Mouse (Mus musculus): ENCODE results near the gene Rex1bd. TPM values are rescaled to one million over a fixed set of nuclear protein-coding genes. Genes with fewer than 3 reads are reported as not detected.
"Not testable (repeated sequence)": the region's sequence is repeated elsewhere in the genome, so short reads cannot be mapped to it uniquely, and the experiment has no call there.

The Rex1bd gene
- polyA plus RNA-seq, 1 experiment from 2014 or later, result 125 TPM

GRCm38 (mm10) chr8:70527512-70528181, 21.1 kb upstream of the Rex1bd start, which contains the start of the genes Fkbp8 and Kxd1:
TSS of gene Fkbp8 (plus strand) at chr8:70527724.
TSS of gene Kxd1 (minus strand) at chr8:70527956.
- H3K4me2 ChIP-seq, result peak within 1 kb of the TSS; percentile 68
- no peaks in the 10 kb centered on the region for H3K9me3 ChIP-seq
- WGBS, result under 1% methylated on average over 61 of the region's 61 CpGs
- peak within 1 kb of the TSS; percentile 90 for H3K27ac ChIP-seq
- ATAC-seq (ENCODE audit: insufficient read depth, low FRiP score, low read depth), result peak; percentile 89
- peak within 1 kb of the TSS; percentile 92 for H3K9ac ChIP-seq
- peaks cover 25% of the 10 kb centered on the region for H3K4me1 ChIP-seq
- H3K36me3 ChIP-seq, result peaks cover 20% of the 10 kb centered on the region
- H3K4me3 ChIP-seq (replicated peaks), result peak within 1 kb of the TSS; percentile 89
- H3K27me3 ChIP-seq (replicated peaks), result no peaks in the 10 kb centered on the region

- Histone ChIP-seq H3K9me3 (no peaks in the 10 kb centered on the region), H3K27ac (peak overlapping the region; percentile 90), H3K4me3 (replicated peaks) (peak overlapping the region; percentile 89), H3K9ac (peak overlapping the region; percentile 92; the same call in 1 of the 2 replicates), H3K4me1 (peaks cover 29% of the 10 kb centered on the region), H3K36me3 (peaks cover 14% of the 10 kb centered on the region), H3K4me2 (peak overlapping the region; percentile 68), H3K27me3 (replicated peaks) (no peaks in the 10 kb centered on the region)
- 2% methylated on average over 8 of the region's 8 CpGs for WGBS
- no peak for ATAC-seq (ENCODE audit: insufficient read depth, low FRiP score, low read depth)
Observed at GRCm38 (mm10) chr8:70527111-70527511, 20.6 kb upstream of the Rex1bd start.

DNA sequence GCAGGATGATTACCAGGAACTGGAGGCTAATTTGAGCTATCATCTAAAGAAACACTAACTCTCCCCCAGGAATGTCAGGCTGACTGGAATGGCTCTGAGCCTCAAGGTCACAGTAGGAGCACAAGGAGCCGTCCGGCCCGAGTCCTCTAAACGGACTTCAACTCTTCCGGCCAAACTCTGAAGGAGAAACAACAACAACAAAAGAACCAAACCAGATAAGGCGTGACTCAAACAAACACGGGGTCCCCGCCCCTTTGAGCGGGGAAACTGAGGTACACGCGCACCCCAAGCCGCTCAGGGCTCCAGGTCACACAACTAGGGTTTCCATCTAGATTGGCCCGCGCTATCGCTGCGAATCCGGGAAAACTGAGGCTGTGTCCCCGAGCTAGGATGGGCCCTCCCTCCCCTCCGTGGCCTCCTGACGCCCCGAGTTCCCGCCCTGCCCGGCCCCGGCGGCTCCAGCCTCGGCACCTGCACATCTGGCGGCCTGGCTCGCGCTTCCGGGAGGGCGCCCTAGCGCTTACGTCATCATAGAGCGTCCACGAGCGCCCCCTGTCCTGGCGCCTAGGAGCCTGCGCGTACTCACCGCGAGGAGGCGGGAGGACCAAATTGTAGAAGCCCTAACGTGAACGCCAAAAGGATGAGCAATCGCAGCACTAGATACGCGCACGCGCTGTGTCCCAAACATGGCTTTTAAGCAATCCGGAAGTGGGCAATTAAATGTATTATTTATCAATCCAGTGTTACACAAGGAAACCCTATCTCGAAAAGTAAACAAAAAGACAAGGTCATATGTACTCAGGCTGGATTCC, 16.2 kb upstream of the Rex1bd start:
- Histone ChIP-seq H3K4me2 (peak overlapping the region; percentile 71), H3K36me3 (0 out of 2 replicates have a peak, but pooled peaks cover 5% of the 10 kb centered on the region), H3K9me3 (no peaks in the 10 kb centered on the region), H3K4me3 (replicated peaks) (peak overlapping the region; percentile 57), H3K27me3 (replicated peaks) (no peaks in the 10 kb centered on the region), H3K27ac (peak overlapping the region; percentile 91), H3K9ac (peak overlapping the region; percentile 40), H3K4me1 (peaks cover 18% of the 10 kb centered on the region)
- WGBS, result under 1% methylated on average over 51 of the region's 51 CpGs
- peak; percentile 80 for ATAC-seq (ENCODE audit: insufficient read depth, low FRiP score, low read depth)

- Histone ChIP-seq H3K4me2 (no peak overlapping the region), H3K27ac (no peak overlapping the region), H3K9me3 (no peaks in the 10 kb centered on the region), H3K36me3 (0 out of 2 replicates have a peak, but pooled peaks cover 9% of the 10 kb centered on the region), H3K4me3 (replicated peaks) (no peak overlapping the region), H3K4me1 (peaks cover 12% of the 10 kb centered on the region), H3K27me3 (replicated peaks) (no peaks in the 10 kb centered on the region), H3K9ac (no peak overlapping the region)
- no peak for ATAC-seq (ENCODE audit: insufficient read depth, low FRiP score, low read depth)
- 65% methylated on average over 2 of the region's 2 CpGs for WGBS
Observed at GRCm38 (mm10) chr8:70519606-70520005, 13.1 kb upstream of the Rex1bd start.

GRCm38 (mm10) chr8:70519043-70519442, 12.5 kb upstream of the Rex1bd start:
- H3K4me3 ChIP-seq (replicated peaks), result no peak overlapping the region
- 0 out of 2 replicates have a peak, but pooled peaks cover 9% of the 10 kb centered on the region for H3K36me3 ChIP-seq
- H3K27me3 ChIP-seq (replicated peaks), result no peaks in the 10 kb centered on the region
- H3K9me3 ChIP-seq, result no peaks in the 10 kb centered on the region
- no peak overlapping the region for H3K9ac ChIP-seq
- no peak overlapping the region for H3K4me2 ChIP-seq
- H3K4me1 ChIP-seq, result peaks cover 12% of the 10 kb centered on the region
- H3K27ac ChIP-seq, result no peak overlapping the region
- WGBS, result 87% methylated on average over 6 of the region's 6 CpGs
- ATAC-seq (ENCODE audit: insufficient read depth, low FRiP score, low read depth), result no peak

DNA sequence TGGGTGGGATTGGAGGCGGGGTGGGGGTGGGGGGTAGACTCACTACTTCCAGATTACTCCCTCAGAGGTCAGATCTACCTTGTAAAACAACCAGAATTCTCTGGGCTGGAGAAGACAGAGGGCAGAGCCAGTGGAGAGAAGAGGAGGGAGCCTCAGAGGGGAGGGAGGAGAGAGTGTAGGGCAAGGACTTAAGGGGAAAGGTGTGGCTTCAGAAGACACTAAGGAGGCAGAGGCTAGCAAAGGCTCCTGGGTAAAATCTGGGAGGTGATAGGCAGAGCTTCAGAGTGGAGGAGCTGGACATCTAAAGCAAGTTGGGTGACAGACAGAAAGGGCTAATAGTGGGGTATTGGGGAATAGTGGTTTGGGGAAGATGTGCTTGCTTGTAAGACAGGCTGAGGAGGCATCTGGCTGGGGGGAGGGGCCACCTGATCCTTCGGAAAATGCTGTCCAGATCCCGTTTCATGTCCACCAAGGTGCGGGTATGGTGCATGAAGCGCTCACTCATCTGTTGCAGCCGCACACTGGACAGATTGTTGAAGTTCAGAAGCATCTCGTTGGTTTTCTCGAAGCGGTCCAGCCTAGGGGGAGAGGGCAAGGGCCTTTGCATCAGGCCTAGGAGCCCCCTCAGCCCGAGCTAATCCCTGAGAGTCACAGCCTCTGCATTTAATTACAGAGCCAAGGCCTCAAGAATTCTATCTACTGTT, 11.5 kb upstream of the Rex1bd start:
- Histone ChIP-seq H3K4me3 (replicated peaks) (no peak overlapping the region), H3K9ac (no peak overlapping the region), H3K9me3 (no peaks in the 10 kb centered on the region), H3K27me3 (replicated peaks) (no peaks in the 10 kb centered on the region), H3K27ac (no peak overlapping the region), H3K4me2 (no peak overlapping the region), H3K4me1 (0 out of 2 replicates have a peak, but pooled peaks cover 8% of the 10 kb centered on the region), H3K36me3 (peaks cover 13% of the 10 kb centered on the region; the same call in 1 of the 2 replicates)
- WGBS, result 71% methylated on average over 10 of the region's 10 CpGs
- ATAC-seq (ENCODE audit: insufficient read depth, low FRiP score, low read depth), result no peak

DNA sequence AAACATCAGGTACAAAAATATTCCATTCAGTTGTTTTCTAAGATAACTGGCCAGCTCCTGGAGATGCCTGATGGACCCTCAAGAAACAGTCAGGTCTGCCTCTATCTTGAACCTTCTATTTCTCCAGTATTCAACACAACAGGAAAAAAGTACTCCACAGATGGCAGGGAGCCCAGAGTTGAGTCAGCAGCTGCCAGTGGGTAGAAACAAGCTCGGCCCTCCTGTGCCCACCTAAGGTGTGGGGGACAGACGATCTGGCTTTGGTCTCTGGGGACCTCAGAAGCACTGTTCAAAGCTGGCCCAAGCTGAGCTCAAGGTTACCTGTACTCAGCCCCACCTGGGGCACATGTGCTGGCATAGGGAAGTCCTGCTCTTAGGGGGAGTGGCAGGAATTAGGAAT, 6.9 kb upstream of the Rex1bd start:
- Histone ChIP-seq H3K4me3 (replicated peaks) (no peak overlapping the region), H3K27ac (no peak overlapping the region), H3K4me2 (no peak overlapping the region), H3K9me3 (no peaks in the 10 kb centered on the region), H3K9ac (no peak overlapping the region), H3K27me3 (replicated peaks) (no peaks in the 10 kb centered on the region), H3K4me1 (peaks cover 22% of the 10 kb centered on the region), H3K36me3 (peaks cover 19% of the 10 kb centered on the region)
- 62% methylated on average over 2 of the region's 2 CpGs for WGBS
- ATAC-seq (ENCODE audit: insufficient read depth, low FRiP score, low read depth), result no peak

- Histone ChIP-seq H3K27ac (no peak overlapping the region), H3K4me1 (peaks cover 25% of the 10 kb centered on the region), H3K9ac (no peak overlapping the region), H3K36me3 (peaks cover 26% of the 10 kb centered on the region), H3K27me3 (replicated peaks) (no peaks in the 10 kb centered on the region), H3K9me3 (no peaks in the 10 kb centered on the region), H3K4me3 (replicated peaks) (no peak overlapping the region), H3K4me2 (no peak overlapping the region)
- WGBS, result 94% methylated on average over 11 of the region's 11 CpGs
- no peak for ATAC-seq (ENCODE audit: insufficient read depth, low FRiP score, low read depth)
Observed at GRCm38 (mm10) chr8:70512253-70512903, 5.8 kb upstream of the Rex1bd start.

GRCm38 (mm10) chr8:70511770-70512169, 5.2 kb upstream of the Rex1bd start:
- H3K4me3 ChIP-seq (replicated peaks), result no peak overlapping the region; the same call in 1 of the 2 replicates
- peaks cover 26% of the 10 kb centered on the region for H3K4me1 ChIP-seq
- H3K27me3 ChIP-seq (replicated peaks), result no peaks in the 10 kb centered on the region
- no peak for ATAC-seq (ENCODE audit: insufficient read depth, low FRiP score, low read depth)
- no peak overlapping the region for H3K27ac ChIP-seq
- 92% methylated on average over 2 of the region's 2 CpGs for WGBS
- no peak overlapping the region for H3K9ac ChIP-seq
- peak overlapping the region; percentile 88; the same call in 1 of the 2 replicates for H3K4me2 ChIP-seq
- H3K9me3 ChIP-seq, result no peaks in the 10 kb centered on the region
- peaks cover 30% of the 10 kb centered on the region for H3K36me3 ChIP-seq

DNA sequence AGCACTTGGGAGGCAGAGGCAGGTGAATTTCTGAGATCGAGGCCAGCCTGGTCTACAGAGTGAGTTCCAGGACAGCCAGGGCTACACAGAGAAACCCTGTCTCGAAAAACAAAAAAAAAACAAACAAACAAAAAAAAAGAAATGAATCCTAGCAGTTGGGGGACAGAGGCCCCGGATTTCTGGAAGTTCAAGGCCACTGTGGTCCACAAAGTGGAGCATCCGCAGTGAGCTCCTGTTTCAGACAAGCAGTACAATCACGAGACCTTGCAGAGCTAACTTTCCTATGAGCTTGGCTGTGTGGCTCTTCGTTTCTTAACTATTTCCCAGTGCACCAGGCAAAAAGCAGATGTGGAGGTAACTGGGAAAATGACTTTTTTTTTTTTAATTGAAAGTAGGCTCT, 4.6 kb upstream of the Rex1bd start:
- not testable (repeated sequence) for H3K27me3 ChIP-seq (replicated peaks); ATAC-seq (ENCODE audit: insufficient read depth, low FRiP score, low read depth); H3K9ac ChIP-seq; H3K9me3 ChIP-seq
- H3K4me3 ChIP-seq (replicated peaks), result peak overlapping the region; percentile 74
- peak overlapping the region; percentile 88 for H3K4me2 ChIP-seq
- H3K4me1 ChIP-seq, result peaks cover 26% of the 10 kb centered on the region
- peaks cover 27% of the 10 kb centered on the region for H3K36me3 ChIP-seq
- H3K27ac ChIP-seq, result peak overlapping the region; percentile 99
- WGBS, result 72% methylated on average over 6 of the region's 6 CpGs

DNA sequence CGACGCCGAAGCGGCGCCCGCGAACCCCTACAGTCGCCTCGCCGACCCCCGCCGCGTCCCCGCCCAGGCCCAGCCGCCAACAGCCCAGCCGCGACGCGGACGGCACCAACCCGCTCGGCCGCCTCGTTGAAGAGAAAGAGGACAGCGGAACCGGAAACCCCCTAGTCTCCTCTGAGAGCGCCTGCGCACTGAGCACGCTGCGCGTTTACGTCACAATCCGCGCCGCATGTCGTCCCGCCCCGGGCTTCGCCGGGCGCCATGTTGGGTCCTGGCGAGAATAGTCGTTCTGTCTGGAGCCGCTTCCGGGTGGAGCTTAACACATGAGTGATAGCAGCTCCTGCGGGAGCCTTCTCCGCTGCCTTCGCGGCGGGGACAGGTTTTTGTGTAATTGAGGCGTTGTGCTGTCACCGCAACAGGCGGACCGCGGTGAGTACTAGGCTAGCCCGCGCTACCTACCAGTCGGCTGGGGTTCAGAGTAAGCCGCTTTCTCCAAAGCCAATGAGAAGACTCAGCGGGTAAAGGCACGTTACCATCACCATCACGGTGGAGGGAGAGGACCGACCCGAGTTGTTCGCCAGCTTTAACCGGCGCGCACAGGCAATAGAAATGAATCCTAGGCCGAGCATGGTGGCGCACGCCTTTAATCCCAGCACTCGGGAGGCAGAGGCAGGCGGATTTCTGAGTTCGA, 3.8 kb upstream of the Rex1bd start, which contains the start of gene Uba52:
TSS of gene Uba52 (minus strand) at position 574 of the 688 bp plus-strand sequence.
- H3K27ac ChIP-seq, result peak within 1 kb of the TSS; percentile 99
- no peaks in the 10 kb centered on the region for H3K9me3 ChIP-seq
- H3K4me2 ChIP-seq, result peak within 1 kb of the TSS; percentile 88
- H3K9ac ChIP-seq, result peak within 1 kb of the TSS; percentile 99
- H3K36me3 ChIP-seq, result peaks cover 27% of the 10 kb centered on the region
- WGBS, result 1% methylated on average over 72 of the region's 74 CpGs
- peak; percentile 83 for ATAC-seq (ENCODE audit: insufficient read depth, low FRiP score, low read depth)
- peak within 1 kb of the TSS; percentile 74 for H3K4me3 ChIP-seq (replicated peaks)
- H3K27me3 ChIP-seq (replicated peaks), result no peaks in the 10 kb centered on the region
- H3K4me1 ChIP-seq, result peaks cover 34% of the 10 kb centered on the region
